Mouse (Mus musculus) forebrain, embryonic 11.5 days (tissue): ENCODE measurements around the gene Adtrp. TPM values are rescaled to one million over a fixed set of nuclear protein-coding genes. Genes with fewer than 3 reads are reported as not detected.

Experiments used
- ATAC-seq: fragments of 200-750 bp; cut with Nextera tagmentation; replicated peaks from 2 replicates; pipeline ENCODE4 v1.8.0; 2017; ENCODE audit warnings: moderate TSS enrichment; ENCODE audit not compliant: low FRiP score
- DNase-seq: peaks from one replicate; pipeline ENCODE4 v3.0.0-alpha.2; 2017; ENCODE audit warnings: low spot score
- H3K27ac ChIP-seq: fragments of 300-500 bp; sonication (generic); 2 replicates; pipeline ENCODE4 v1.5.1; 2014; ENCODE audit warnings: low read depth, low read length
- H3K27me3 ChIP-seq: fragments of 300-500 bp; sonication (generic); 2 replicates; pipeline ENCODE4 v1.6.1; 2014; ENCODE audit warnings: mild to moderate bottlenecking, low read length, mixed read lengths; ENCODE audit not compliant: control insufficient read depth, insufficient read depth
- H3K36me3 ChIP-seq: fragments of 300-500 bp; sonication (generic); 2 replicates; pipeline ENCODE4 v1.6.1; 2014; ENCODE audit warnings: mild to moderate bottlenecking, low read length, moderate library complexity, mixed read lengths; ENCODE audit not compliant: control insufficient read depth, insufficient read depth
- H3K4me1 ChIP-seq: fragments of 300-500 bp; sonication (generic); replicated peaks from 2 replicates; pipeline ENCODE4 v1.6.1; 2014; ENCODE audit warnings: low read length, mixed read lengths; ENCODE audit not compliant: control insufficient read depth, insufficient read depth
- H3K4me2 ChIP-seq: fragments of 300-500 bp; sonication (generic); 2 replicates; pipeline ENCODE4 v1.6.1; 2014; ENCODE audit warnings: low read depth, mild to moderate bottlenecking, low read length, moderate library complexity, mixed read lengths; ENCODE audit not compliant: severe bottlenecking
- H3K4me3 ChIP-seq: fragments of 300-500 bp; sonication (generic); 2 replicates; pipeline ENCODE4 v1.5.1; 2014; ENCODE audit warnings: low read depth, low read length
- H3K9ac ChIP-seq: fragments of 300-500 bp; sonication (generic); 2 replicates; pipeline ENCODE4 v1.6.1; 2014; ENCODE audit warnings: low read length
- H3K9me3 ChIP-seq: fragments of 300-500 bp; sonication (generic); 2 replicates; pipeline ENCODE4 v1.6.1; 2016; ENCODE audit warnings: low read length, mixed read lengths; ENCODE audit not compliant: control insufficient read depth
- WGBS: fragments of 180-500 bp; shearing (Covaris S2); extraction: QIAGEN DNeasy Blood & Tissue Kit; methylation state at CpG from one replicate; pipeline ENCODE4 v1.1.7; 2014; 5-methylcytosine and 5-hydroxymethylcytosine counted together
- polyA plus RNA-seq: library from polyadenylated mRNA; unstranded; fragments of >200 nt; fragmentation: Nextera tagmentation; extraction: Ambion mirVana; gene quantifications from 2 replicates; pipeline ENCODE4 v1.2.1, GENCODE M21; 2014

Adtrp gene
- polyA plus RNA-seq = not detected in 2 replicates

- no peak for ATAC-seq
- no peaks in the 10 kb centered on the region for H3K36me3 ChIP-seq
- no peak within 1 kb of the TSS for H3K4me3 ChIP-seq
- WGBS = 85% methylated on average over 11 of the region's 11 CpGs
- H3K4me1 ChIP-seq = 0 out of 2 replicates have a peak, but pooled peaks cover 2% of the 10 kb centered on the region
- H3K4me2 ChIP-seq = no peak within 1 kb of the TSS
- H3K27me3 ChIP-seq = no peaks in the 10 kb centered on the region
- H3K27ac ChIP-seq = no peak within 1 kb of the TSS
- DNase-seq = no peak
- no peaks in the 10 kb centered on the region for H3K9me3 ChIP-seq
- no peak within 1 kb of the TSS for H3K9ac ChIP-seq
Observed at GRCm38 (mm10) chr13:41847516-41848126, at the start of gene Adtrp. Gene Adtrp, minus strand, starts transcription at chr13:41847684.

GRCm38 (mm10) chr13:41892016-41892415 is 44.5 kb upstream of the Adtrp start:
- Histone ChIP-seq H3K9me3 (no peaks in the 10 kb centered on the region), H3K4me2 (no peak overlapping the region), H3K4me1 (no peaks in the 10 kb centered on the region), H3K4me3 (no peak overlapping the region), H3K27me3 (no peaks in the 10 kb centered on the region), H3K9ac (no peak overlapping the region), H3K27ac (no peak overlapping the region), H3K36me3 (no peaks in the 10 kb centered on the region)
- ATAC-seq (no peak), DNase-seq (no peak)
- 96% methylated on average over 12 of the region's 12 CpGs for WGBS

- ATAC-seq (no peak), DNase-seq (no peak)
- Histone ChIP-seq H3K4me1 (no peaks in the 10 kb centered on the region), H3K27me3 (no peaks in the 10 kb centered on the region), H3K4me3 (no peak overlapping the region), H3K9me3 (no peaks in the 10 kb centered on the region), H3K4me2 (no peak overlapping the region), H3K36me3 (no peaks in the 10 kb centered on the region), H3K27ac (no peak overlapping the region), H3K9ac (no peak overlapping the region)
- WGBS = 89% methylated on average over 4 of the region's 4 CpGs
Observed at GRCm38 (mm10) chr13:41890618-41891017, 43.1 kb upstream of the Adtrp start.

GRCm38 (mm10) chr13:41890111-41890600 is 42.7 kb upstream of the Adtrp start:
- ATAC-seq (no peak), DNase-seq (no peak)
- Histone ChIP-seq H3K27me3 (no peaks in the 10 kb centered on the region), H3K4me3 (no peak overlapping the region), H3K27ac (no peak overlapping the region), H3K4me1 (no peaks in the 10 kb centered on the region), H3K9ac (no peak overlapping the region), H3K4me2 (no peak overlapping the region), H3K36me3 (no peaks in the 10 kb centered on the region), H3K9me3 (no peaks in the 10 kb centered on the region)
- WGBS = 94% methylated on average over 2 of the region's 2 CpGs

- no peak for ATAC-seq
- Histone ChIP-seq H3K4me1 (no peaks in the 10 kb centered on the region), H3K4me2 (no peak overlapping the region), H3K9ac (no peak overlapping the region), H3K27me3 (no peaks in the 10 kb centered on the region), H3K27ac (no peak overlapping the region), H3K9me3 (no peaks in the 10 kb centered on the region), H3K4me3 (no peak overlapping the region), H3K36me3 (no peaks in the 10 kb centered on the region)
- 88% methylated on average over 2 of the region's 2 CpGs for WGBS
- no peak for DNase-seq
Observed at GRCm38 (mm10) chr13:41888644-41889043, 41.2 kb upstream of the Adtrp start.

- H3K9ac ChIP-seq = no peak overlapping the region
- no peak for DNase-seq
Observed at GRCm38 (mm10) chr13:41886120-41886519, 38.6 kb upstream of the Adtrp start.

GRCm38 (mm10) chr13:41883665-41884291 is 36.3 kb upstream of the Adtrp start:
- no peak overlapping the region for H3K4me2 ChIP-seq
- no peaks in the 10 kb centered on the region for H3K9me3 ChIP-seq
- ATAC-seq (no peak), DNase-seq (no peak)
- H3K27me3 ChIP-seq = no peaks in the 10 kb centered on the region
- H3K27ac ChIP-seq = no peak overlapping the region
- H3K36me3 ChIP-seq = no peaks in the 10 kb centered on the region
- no peaks in the 10 kb centered on the region for H3K4me1 ChIP-seq
- WGBS = 85% methylated on average over 4 of the region's 4 CpGs
- no peak overlapping the region for H3K4me3 ChIP-seq
- no peak overlapping the region for H3K9ac ChIP-seq

More at GRCm38 (mm10) chr13:41886120-41886519, 38.6 kb upstream of the Adtrp start:
- no peaks in the 10 kb centered on the region for H3K4me1 ChIP-seq
- ATAC-seq = no peak
- no peaks in the 10 kb centered on the region for H3K9me3 ChIP-seq
- H3K4me2 ChIP-seq = no peak overlapping the region
- no peaks in the 10 kb centered on the region for H3K27me3 ChIP-seq
- 91% methylated on average over 4 of the region's 4 CpGs for WGBS
- H3K4me3 ChIP-seq = no peak overlapping the region
- no peaks in the 10 kb centered on the region for H3K36me3 ChIP-seq
- no peak overlapping the region for H3K27ac ChIP-seq

- DNase-seq (no peak), ATAC-seq (no peak)
- Histone ChIP-seq H3K9me3 (no peaks in the 10 kb centered on the region), H3K36me3 (no peaks in the 10 kb centered on the region), H3K27me3 (no peaks in the 10 kb centered on the region), H3K4me1 (no peaks in the 10 kb centered on the region), H3K27ac (no peak overlapping the region), H3K9ac (no peak overlapping the region), H3K4me2 (no peak overlapping the region), H3K4me3 (no peak overlapping the region)
- 89% methylated on average over 2 of the region's 2 CpGs for WGBS
Observed at GRCm38 (mm10) chr13:41881201-41881600, 33.7 kb upstream of the Adtrp start.

GRCm38 (mm10) chr13:41880525-41880924 is 33.0 kb upstream of the Adtrp start:
- ATAC-seq = no peak
- H3K9me3 ChIP-seq = no peaks in the 10 kb centered on the region
- no peaks in the 10 kb centered on the region for H3K36me3 ChIP-seq
- no peak overlapping the region for H3K4me3 ChIP-seq
- DNase-seq = no peak
- H3K27ac ChIP-seq = no peak overlapping the region
- H3K4me2 ChIP-seq = no peak overlapping the region
- no peaks in the 10 kb centered on the region for H3K4me1 ChIP-seq
- no peaks in the 10 kb centered on the region for H3K27me3 ChIP-seq
- H3K9ac ChIP-seq = no peak overlapping the region
